Mouse (Mus musculus) embryonic facial prominence, embryonic 11.5 days (tissue): Measurements from ENCODE around the gene Rnase12. TPM values are rescaled to one million over a fixed set of nuclear protein-coding genes. Genes with fewer than 3 reads are reported as not detected.

Experiments used
- ATAC-seq: fragments of 200-750 bp; cut with Nextera tagmentation; replicated peaks from 2 replicates; pipeline ENCODE4 v1.8.0; 2017; ENCODE audit warnings: low read depth; ENCODE audit not compliant: insufficient number of reproducible peaks, low FRiP score, low TSS enrichment
- DNase-seq: peaks from one replicate; pipeline ENCODE4 v3.0.0-alpha.2; 2015; ENCODE audit warnings: low spot score
- H3K27ac ChIP-seq: fragments of 300-500 bp; sonication (generic); replicated peaks from 2 replicates; pipeline ENCODE4 v1.5.1; 2014; ENCODE audit warnings: mild to moderate bottlenecking, low read depth, low read length, control low read depth
- H3K27me3 ChIP-seq: fragments of 300-500 bp; sonication (generic); 2 replicates; pipeline ENCODE4 v1.6.1; 2014; ENCODE audit warnings: mild to moderate bottlenecking, low read length, moderate library complexity, mixed read lengths; ENCODE audit not compliant: control insufficient read depth, insufficient read depth
- H3K36me3 ChIP-seq: fragments of 300-500 bp; sonication (generic); replicated peaks from 2 replicates; pipeline ENCODE4 v1.6.1; 2014; ENCODE audit warnings: low read depth, mild to moderate bottlenecking, low read length, moderate library complexity, mixed read lengths; ENCODE audit not compliant: control insufficient read depth, insufficient read depth
- H3K4me1 ChIP-seq: fragments of 300-500 bp; sonication (generic); 2 replicates; pipeline ENCODE4 v1.6.1; 2014; ENCODE audit warnings: low read length, mixed read lengths; ENCODE audit not compliant: control insufficient read depth, insufficient read depth
- H3K4me2 ChIP-seq: fragments of 300-500 bp; sonication (generic); 2 replicates; pipeline ENCODE4 v1.6.1; 2014; ENCODE audit warnings: low read depth, mild to moderate bottlenecking, control low read depth, low read length, moderate library complexity
- H3K4me3 ChIP-seq: fragments of 300-500 bp; sonication (generic); 2 replicates; pipeline ENCODE4 v1.5.1; 2014; ENCODE audit warnings: low read depth, low read length, control low read depth
- H3K9ac ChIP-seq: fragments of 300-500 bp; sonication (generic); replicated peaks from 2 replicates; pipeline ENCODE4 v1.6.1; 2014; ENCODE audit warnings: mild to moderate bottlenecking, control low read depth, low read length
- H3K9me3 ChIP-seq: fragments of 300-500 bp; sonication (generic); replicated peaks from 2 replicates; pipeline ENCODE4 v1.6.1; 2016; ENCODE audit warnings: mild to moderate bottlenecking, low read length, inconsistent platforms, mixed read lengths; ENCODE audit not compliant: control insufficient read depth
- whole genome bisulfite sequencing: fragments of 180-500 bp; shearing (Covaris S2); extraction: QIAGEN DNeasy Blood & Tissue Kit; methylation state at CpG from one replicate; pipeline ENCODE4 v1.1.7; 2014; 5-methylcytosine and 5-hydroxymethylcytosine counted together
- polyA plus RNA-seq: library from polyadenylated mRNA; unstranded; fragments of >200 nt; fragmentation: Nextera tagmentation; extraction: Ambion mirVana; gene quantifications from 2 replicates; pipeline ENCODE4 v1.2.1, GENCODE M21; 2014

Gene Rnase12
- polyA plus RNA-seq, 1 experiment from 2014 or later = not detected

DNA sequence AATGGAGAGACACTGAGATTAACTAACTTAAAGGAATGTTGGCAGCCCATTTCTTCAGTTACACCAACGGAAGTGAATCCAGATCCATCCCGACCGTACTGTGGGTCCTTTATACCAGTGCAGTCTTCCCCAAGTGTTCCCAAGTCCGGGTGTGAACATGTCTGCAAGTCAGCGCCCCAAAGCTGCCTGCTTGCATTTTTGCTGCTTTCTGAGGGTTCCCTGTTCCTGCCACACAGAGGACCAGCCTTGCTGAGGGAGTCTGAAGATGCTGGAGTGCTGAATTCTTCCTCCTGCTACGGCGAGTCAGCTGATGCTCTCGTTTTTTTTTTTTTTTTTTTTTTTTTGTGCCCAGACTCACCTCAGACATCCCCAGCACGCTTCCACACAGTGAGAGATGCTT, 37.5 kb upstream of the Rnase12 start:
- Histone ChIP-seq H3K4me3 (no peak overlapping the region), H3K9me3 (no peaks in the 10 kb centered on the region), H3K4me2 (no peak overlapping the region), H3K27me3 (no peaks in the 10 kb centered on the region), H3K9ac (no peak overlapping the region), H3K36me3 (no peaks in the 10 kb centered on the region), H3K4me1 (no peaks in the 10 kb centered on the region), H3K27ac (no peak overlapping the region)
- ATAC-seq = no peak
- DNase-seq = no peak
- WGBS = 73% methylated on average over 8 of the region's 9 CpGs

DNA sequence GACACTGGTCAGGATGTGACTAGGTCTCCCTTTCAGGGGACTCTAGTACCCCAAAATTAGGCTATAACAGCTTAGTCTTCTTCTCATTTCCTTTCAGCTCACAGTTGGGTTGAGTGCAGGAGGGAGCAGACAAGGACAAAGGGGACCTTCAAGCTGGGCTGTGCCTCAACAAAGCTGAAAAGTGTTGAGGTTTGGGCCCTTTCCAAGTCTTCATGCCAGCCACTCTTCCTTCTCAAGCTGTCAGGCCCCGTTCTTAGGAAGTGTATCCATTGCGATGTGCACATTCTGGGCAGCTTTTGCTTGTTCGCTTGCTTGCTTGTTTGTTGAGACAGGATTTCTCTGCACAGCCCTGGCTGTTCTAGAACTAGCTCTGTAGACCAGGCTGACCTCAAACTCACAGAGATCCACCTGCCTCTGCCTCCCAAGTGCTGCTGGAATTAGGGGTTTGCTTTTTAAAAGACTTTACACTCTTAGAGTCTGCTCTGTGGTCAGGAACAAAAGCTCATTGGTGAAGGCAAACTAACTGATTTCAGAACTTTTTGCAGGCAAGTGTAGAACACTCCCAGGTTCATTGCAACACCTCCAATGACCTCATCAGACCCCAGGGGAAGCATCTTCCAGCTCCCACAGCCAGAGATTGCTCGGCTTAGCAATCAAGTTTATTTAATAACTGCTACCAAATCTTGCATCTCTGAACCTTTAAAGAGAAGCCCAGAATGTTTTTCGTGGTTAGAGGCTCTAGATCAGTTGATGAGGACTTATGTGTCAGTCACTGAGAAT, 36.8 kb upstream of the Rnase12 start:
- Histone ChIP-seq H3K27ac (no peak overlapping the region), H3K9ac (no peak overlapping the region), H3K4me2 (no peak overlapping the region), H3K9me3 (no peaks in the 10 kb centered on the region), H3K36me3 (no peaks in the 10 kb centered on the region), H3K27me3 (no peaks in the 10 kb centered on the region), H3K4me1 (no peaks in the 10 kb centered on the region), H3K4me3 (no peak overlapping the region)
- no peak for DNase-seq
- WGBS = 83% methylated on average over 5 of the region's 5 CpGs
- no peak for ATAC-seq

DNA sequence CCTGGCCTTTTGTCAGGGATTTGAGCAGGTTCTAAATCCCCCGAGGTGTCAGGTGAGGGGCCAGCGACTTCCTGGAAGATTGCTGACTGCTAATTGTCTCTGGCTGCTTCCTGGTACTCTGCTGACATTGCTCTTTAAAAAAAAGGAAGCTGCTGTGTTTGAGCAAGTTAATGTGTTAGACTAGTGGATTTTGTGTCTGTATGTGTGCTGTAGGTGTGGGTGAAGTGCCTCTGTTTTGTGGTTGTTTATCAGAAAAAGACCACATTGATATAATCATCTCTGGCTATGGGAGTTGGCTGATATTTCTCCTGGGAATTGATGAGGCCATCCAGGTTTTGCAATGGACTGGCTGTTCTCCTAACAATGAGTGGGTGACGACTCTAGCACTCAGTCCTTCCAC, 36.0 kb upstream of the Rnase12 start:
- Histone ChIP-seq H3K4me1 (no peaks in the 10 kb centered on the region), H3K36me3 (no peaks in the 10 kb centered on the region), H3K4me2 (no peak overlapping the region), H3K9ac (no peak overlapping the region), H3K27me3 (no peaks in the 10 kb centered on the region), H3K4me3 (no peak overlapping the region), H3K27ac (no peak overlapping the region), H3K9me3 (no peaks in the 10 kb centered on the region)
- DNase-seq (no peak), ATAC-seq (no peak)
- 37% methylated on average over 3 of the region's 3 CpGs for WGBS

DNA sequence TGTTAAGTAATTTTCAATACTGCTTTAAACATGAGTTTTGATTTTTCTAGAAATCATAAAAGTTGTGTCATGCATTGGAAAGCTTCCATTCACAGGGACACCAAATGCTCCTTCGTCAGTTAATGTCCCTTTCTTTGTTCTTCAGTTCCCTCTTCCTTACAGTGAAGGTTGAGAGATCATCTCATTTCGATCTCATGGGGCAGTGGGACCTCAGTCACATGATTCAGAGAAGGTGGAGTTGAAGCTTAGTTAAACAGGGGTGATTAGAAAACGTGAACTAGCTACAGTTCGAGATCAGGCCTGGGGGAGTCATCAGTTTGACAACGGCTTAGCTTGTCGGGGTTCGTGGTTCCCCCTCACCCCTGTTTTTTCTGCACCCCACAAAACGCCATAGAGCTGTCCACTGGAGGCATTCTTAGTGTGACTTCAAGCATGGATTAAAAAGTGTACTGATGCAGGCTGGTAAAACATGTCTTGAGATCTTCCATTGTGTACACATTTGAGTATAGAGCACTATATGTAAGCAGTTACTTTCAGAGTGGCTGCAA, 34.7 kb upstream of the Rnase12 start:
- WGBS = 47% methylated on average over 8 of the region's 8 CpGs
- DNase-seq (no peak), ATAC-seq (no peak)
- H3K9ac ChIP-seq = no peak overlapping the region
- H3K4me3 ChIP-seq = no peak overlapping the region
- no peak overlapping the region for H3K27ac ChIP-seq
- H3K27me3 ChIP-seq = no peaks in the 10 kb centered on the region
- no peaks in the 10 kb centered on the region for H3K36me3 ChIP-seq
- H3K9me3 ChIP-seq = no peaks in the 10 kb centered on the region
- H3K4me1 ChIP-seq = no peaks in the 10 kb centered on the region
- no peak overlapping the region; the same call in 1 of the 2 replicates for H3K4me2 ChIP-seq

DNA sequence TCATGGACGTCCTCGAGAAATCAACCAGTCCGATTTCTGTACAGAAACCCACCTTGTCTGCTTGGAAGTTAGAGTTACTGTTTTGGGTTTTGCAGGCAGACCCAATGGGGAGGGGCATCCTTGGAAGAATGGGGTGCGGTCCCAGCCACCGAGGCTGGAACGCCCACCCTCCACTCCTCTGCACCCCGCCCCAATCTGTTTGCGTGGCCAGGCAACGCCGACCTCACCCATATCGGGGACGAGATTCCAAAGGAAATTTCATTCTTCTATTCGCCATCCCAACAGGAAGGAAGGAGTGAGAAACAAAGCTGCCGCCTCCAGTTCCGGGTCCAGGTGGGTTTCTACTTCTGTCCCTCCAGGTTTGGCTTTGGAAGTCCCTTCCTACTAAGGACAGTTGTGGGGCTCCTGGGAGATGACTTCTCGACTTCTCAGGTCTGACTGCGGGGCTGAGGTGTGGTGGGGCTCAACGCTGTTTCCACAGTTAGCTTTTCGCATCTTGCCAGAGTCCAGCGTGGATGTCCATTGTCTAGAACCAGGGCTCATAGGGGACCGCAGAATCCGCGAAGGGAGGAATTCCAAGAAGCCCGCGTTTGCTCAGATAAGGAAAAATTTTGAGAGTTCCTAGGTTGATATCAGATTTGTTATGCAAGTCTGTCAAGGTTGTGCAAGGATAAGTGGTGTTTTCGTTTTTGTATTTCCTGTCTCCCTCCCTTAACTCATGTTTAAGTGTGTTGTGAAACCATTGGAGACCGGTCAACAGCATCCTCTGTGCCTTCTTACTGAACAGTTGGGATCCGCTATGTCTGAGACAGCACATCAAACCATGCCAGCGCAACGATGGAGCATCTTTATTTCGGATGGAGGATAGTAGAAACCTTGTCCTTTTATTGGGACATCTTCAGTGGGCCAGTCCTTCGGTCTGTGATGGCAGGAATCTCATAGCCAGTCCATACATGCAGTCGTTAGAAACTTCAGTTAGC, 33.8 kb upstream of the Rnase12 start, which contains the start of the genes Rnase4 and Ang:
Rnase4 (plus strand) TSS at position 157 of the 980 bp plus-strand sequence.
Ang (plus strand) TSS at position 230 of the 980 bp plus-strand sequence.
- Histone ChIP-seq H3K4me1 (no peaks in the 10 kb centered on the region), H3K27me3 (no peaks in the 10 kb centered on the region), H3K36me3 (no peaks in the 10 kb centered on the region), H3K4me3 (peak within 1 kb of the TSS; percentile 64), H3K9ac (peak within 1 kb of the TSS; percentile 58), H3K27ac (peak within 1 kb of the TSS; percentile 71), H3K9me3 (no peaks in the 10 kb centered on the region), H3K4me2 (peak within 1 kb of the TSS; percentile 70)
- DNase-seq (peak; percentile 67), ATAC-seq (0 out of 2 replicates have a peak, but pooled peaks have one; percentile 14)
- WGBS = 9% methylated on average over 33 of the region's 33 CpGs

DNA sequence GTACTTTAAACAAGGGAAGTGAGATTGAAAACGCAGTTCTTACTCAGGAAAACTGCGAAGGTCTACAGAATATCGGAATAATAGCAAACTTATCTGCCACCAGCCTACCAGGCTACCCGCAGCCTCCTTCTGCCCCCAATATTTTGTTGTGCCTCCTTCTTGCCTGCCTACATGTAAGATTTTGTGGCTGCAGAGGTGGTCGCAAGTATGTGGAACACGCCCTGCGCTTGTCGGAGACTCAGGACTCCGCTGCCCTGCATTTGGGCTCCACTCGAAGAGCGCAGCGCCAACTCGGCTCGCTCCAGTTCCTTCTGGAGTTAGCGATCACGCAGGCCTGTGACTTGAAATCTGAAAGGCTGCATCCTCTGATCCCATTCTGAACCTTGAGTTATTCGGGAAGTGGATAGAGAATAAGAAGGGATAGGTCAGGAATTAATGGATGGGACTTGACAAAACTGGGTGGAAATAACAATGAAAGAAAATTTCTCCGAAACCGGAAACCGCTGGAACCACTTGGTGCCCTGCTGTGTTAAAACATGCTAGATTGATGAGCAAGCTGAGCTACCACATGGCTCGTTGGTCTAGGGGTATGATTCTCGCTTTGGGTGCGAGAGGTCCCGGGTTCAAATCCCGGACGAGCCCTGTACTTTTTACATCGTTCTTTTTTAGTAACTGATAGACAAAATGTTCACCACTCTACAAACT, 32.8 kb upstream of the Rnase12 start:
- peak overlapping the region; percentile 58 for H3K9ac ChIP-seq
- peak; percentile 32 for ATAC-seq
- WGBS = under 1% methylated on average over 27 of the region's 27 CpGs

DNA sequence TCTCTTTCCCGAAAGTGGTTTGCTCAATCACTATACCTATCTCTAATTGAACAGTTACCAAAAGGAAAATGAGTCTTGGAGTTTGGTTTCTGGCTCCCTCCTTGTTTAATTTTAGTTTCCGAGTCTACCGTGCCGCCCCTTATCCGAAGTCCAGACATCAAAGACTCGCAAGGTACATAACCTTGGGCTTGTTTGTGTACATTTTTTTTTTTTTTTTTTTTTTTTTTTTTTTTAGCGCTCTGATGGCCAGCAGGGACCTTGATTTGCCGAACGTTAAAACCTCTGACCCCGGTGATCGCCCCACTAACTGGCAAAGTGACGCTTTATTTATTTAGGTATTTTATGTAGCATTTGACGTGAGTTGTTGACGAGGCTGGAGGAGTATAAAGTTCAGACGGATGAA, 32.2 kb upstream of the Rnase12 start:
- WGBS = under 1% methylated on average over 15 of the region's 15 CpGs
- Histone ChIP-seq H3K27ac (no peak overlapping the region), H3K36me3 (no peaks in the 10 kb centered on the region)

More for the DNA sequence above, 32.8 kb upstream of the Rnase12 start:
- Histone ChIP-seq H3K27me3 (no peaks in the 10 kb centered on the region), H3K36me3 (no peaks in the 10 kb centered on the region), H3K27ac (peak overlapping the region; percentile 71), H3K4me1 (no peaks in the 10 kb centered on the region), H3K9me3 (no peaks in the 10 kb centered on the region), H3K4me2 (peak overlapping the region; percentile 70), H3K4me3 (peak overlapping the region; percentile 64)
- peak; percentile 91 for DNase-seq

More for the DNA sequence above, 32.2 kb upstream of the Rnase12 start:
- peak overlapping the region; percentile 64 for H3K4me3 ChIP-seq
- no peaks in the 10 kb centered on the region for H3K9me3 ChIP-seq
- DNase-seq = no peak
- ATAC-seq = no peak
- H3K27me3 ChIP-seq = no peaks in the 10 kb centered on the region
- H3K4me1 ChIP-seq = no peaks in the 10 kb centered on the region
- H3K4me2 ChIP-seq = peak overlapping the region; percentile 70
- peak overlapping the region; percentile 58 for H3K9ac ChIP-seq
